Mouse (Mus musculus): ENCODE data around the gene 4930469K13Rik. TPM values are rescaled to one million over a fixed set of nuclear protein-coding genes. Genes with fewer than 3 reads are reported as not detected.

4930469K13Rik gene
- polyA plus RNA-seq, 1 experiment from 2014 or later: not detected

DNA sequence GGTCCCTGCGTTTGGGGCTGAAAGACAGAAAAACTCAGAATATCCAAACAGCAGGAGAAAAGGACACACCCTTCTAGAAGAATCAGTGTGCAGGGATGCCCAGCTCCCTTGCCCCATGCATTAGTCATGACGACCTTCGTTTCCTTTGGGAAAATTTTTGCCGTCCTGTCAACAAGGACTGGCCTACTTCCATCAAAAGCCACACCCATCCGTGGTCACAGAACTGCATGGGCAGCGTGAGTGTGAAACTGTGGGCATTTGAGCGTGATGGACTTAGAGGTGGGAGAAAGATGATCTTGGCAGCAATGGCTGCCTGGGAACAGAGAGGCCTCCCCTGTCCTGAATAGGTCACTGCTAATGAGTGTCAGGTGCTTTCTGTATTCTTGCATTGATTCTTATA, 126.2 kb downstream of the 4930469K13Rik start:
- no peak overlapping the region for H3K27ac ChIP-seq (replicated peaks; ENCODE audit: low read depth, low read length)
- H3K27me3 ChIP-seq (ENCODE audit: control insufficient read depth, insufficient read depth, low read length): no peaks in the 10 kb centered on the region
- DNase-seq (no peak), ATAC-seq (ENCODE audit: low FRiP score, low TSS enrichment) (no peak)
- H3K9me3 ChIP-seq (ENCODE audit: control insufficient read depth, low read length): no peaks in the 10 kb centered on the region
- no peak overlapping the region for H3K9ac ChIP-seq (replicated peaks; ENCODE audit: low read length)
- no peak overlapping the region for H3K4me2 ChIP-seq (ENCODE audit: low read length)
- WGBS: 86% methylated on average over 7 of the region's 7 CpGs
- no peaks in the 10 kb centered on the region for H3K4me1 ChIP-seq (ENCODE audit: control insufficient read depth, insufficient read depth, low read length)
- H3K4me3 ChIP-seq (replicated peaks; ENCODE audit: low read depth, low read length): no peak overlapping the region
- no peaks in the 10 kb centered on the region for H3K36me3 ChIP-seq (ENCODE audit: control insufficient read depth, insufficient read depth, low read length)

DNA sequence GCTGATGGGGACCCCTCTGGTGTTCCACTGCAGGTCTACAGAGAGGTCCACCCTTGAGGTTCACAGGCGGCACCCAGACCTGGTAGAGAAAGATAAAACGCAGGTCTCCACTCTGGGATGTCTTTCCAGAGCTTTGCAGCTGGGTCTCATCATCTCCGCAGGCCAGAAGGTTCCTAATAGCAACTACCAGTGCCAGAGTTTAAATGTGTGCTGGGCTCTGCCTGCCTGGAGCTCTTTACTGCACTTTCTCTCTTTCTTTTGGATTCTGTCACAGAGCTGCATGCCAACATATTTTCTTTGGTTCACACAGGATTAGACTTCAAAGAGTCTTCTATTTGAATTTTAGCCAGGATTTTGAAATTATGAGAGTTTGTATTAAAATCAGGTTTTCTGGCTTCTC, 129.2 kb downstream of the 4930469K13Rik start:
- H3K27ac ChIP-seq (replicated peaks; ENCODE audit: low read depth, low read length): no peak overlapping the region
- H3K4me1 ChIP-seq (ENCODE audit: control insufficient read depth, insufficient read depth, low read length): no peaks in the 10 kb centered on the region
- no peaks in the 10 kb centered on the region for H3K36me3 ChIP-seq (ENCODE audit: control insufficient read depth, insufficient read depth, low read length)
- no peak overlapping the region for H3K9ac ChIP-seq (replicated peaks; ENCODE audit: low read length)
- no peaks in the 10 kb centered on the region for H3K9me3 ChIP-seq (ENCODE audit: control insufficient read depth, low read length)
- ATAC-seq (ENCODE audit: low FRiP score, low TSS enrichment) (no peak), DNase-seq (no peak)
- H3K4me3 ChIP-seq (replicated peaks; ENCODE audit: low read depth, low read length): no peak overlapping the region
- 87% methylated on average over 3 of the region's 3 CpGs for WGBS
- H3K4me2 ChIP-seq (ENCODE audit: low read length): no peak overlapping the region
- H3K27me3 ChIP-seq (ENCODE audit: control insufficient read depth, insufficient read depth, low read length): no peaks in the 10 kb centered on the region

DNA sequence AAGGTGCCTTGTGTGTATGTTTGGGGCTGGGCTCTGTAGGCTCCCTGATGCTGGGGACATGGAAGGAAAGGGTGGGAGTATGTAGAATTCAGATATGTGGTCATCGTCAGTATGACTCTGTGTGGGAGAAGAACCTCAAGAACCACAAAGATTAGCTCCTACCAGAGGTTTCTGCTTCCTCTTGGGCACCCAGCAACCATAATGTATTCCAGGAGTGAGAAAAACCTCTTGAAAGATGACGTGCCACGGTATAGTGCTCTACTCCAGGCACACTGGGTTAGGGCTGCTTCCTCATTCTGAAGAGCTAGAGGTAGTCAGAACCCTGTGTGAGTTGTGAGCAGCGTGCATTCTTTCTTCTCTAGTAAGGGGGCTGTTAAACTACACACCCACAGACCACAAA, 130.6 kb downstream of the 4930469K13Rik start:
- Histone ChIP-seq H3K9ac (replicated peaks; ENCODE audit: low read length) (no peak overlapping the region), H3K27me3 (ENCODE audit: control insufficient read depth, insufficient read depth, low read length) (no peaks in the 10 kb centered on the region), H3K4me1 (ENCODE audit: control insufficient read depth, insufficient read depth, low read length) (no peaks in the 10 kb centered on the region), H3K4me2 (ENCODE audit: low read length) (no peak overlapping the region), H3K9me3 (ENCODE audit: control insufficient read depth, low read length) (no peaks in the 10 kb centered on the region), H3K36me3 (ENCODE audit: control insufficient read depth, insufficient read depth, low read length) (no peaks in the 10 kb centered on the region), H3K27ac (replicated peaks; ENCODE audit: low read depth, low read length) (no peak overlapping the region), H3K4me3 (replicated peaks; ENCODE audit: low read depth, low read length) (no peak overlapping the region)
- ATAC-seq (ENCODE audit: low FRiP score, low TSS enrichment) (no peak), DNase-seq (no peak)
- WGBS: 91% methylated on average over 4 of the region's 4 CpGs

DNA sequence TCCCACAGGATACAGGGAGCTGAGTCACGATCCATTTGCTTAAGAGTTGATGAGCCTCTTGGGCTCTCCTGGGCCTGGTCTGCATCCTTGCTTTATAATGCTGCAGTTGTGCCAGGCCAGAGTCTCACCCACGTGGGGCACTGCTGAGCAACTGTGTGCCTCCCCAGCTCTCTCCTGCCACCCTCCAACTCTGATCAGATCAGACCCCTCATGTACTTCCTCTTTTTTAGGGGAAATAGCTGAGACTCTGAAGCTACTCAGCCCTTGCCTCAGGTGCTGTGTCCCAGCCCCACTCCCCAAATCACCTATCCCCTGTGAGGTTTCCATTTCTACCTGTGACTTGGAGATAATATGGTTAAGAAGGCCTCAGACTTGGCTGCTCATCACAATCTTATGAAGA, 133.0 kb downstream of the 4930469K13Rik start:
- 51% methylated on average over 2 of the region's 2 CpGs for WGBS

DNA sequence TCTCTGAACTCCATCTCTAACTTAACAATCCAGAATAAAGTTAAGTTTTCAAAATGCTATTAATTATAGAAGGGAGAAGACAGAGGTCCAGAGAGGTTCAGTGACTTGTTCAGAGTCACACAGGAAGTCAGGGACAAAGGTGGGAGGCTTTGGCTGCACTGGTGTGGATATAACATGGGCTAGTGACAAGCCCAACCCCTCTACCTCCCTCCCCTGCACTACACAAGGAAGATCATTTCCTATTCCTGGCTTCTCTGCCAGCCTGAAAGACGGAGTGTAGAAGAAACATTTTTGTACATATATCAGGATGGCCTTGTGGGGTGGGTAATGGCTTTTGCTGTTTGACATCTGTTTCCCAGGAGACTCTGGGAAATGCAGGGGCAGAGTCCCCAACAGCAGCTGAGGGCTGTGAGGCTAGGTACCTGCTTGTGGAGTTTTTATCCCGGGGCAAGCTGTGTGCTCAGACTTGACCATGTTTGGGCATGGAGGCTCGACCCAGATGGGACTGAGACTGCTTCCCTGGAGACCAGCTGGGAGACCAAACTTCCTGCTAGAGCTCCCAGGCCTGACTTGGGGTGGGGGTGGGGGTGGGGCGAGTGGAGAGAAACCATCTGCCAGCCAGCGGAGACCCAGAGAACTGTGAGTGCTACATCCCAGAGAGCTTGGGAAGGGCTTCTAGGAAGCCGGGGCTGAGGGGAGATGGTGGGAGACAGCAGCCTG, 135.5 kb downstream of the 4930469K13Rik start, which contains the start of gene Kcnmb1:
TSS of gene Kcnmb1 (plus strand) at position 326 of the 720 bp plus-strand sequence.
- no peaks in the 10 kb centered on the region for H3K27me3 ChIP-seq (ENCODE audit: control insufficient read depth, insufficient read depth, low read length)
- no peak within 1 kb of the TSS for H3K4me3 ChIP-seq (replicated peaks; ENCODE audit: low read depth, low read length)
- no peak within 1 kb of the TSS for H3K4me2 ChIP-seq (ENCODE audit: low read length)
- no peaks in the 10 kb centered on the region for H3K36me3 ChIP-seq (ENCODE audit: control insufficient read depth, insufficient read depth, low read length)
- WGBS: 55% methylated on average over 6 of the region's 6 CpGs
- no peak within 1 kb of the TSS for H3K27ac ChIP-seq (replicated peaks; ENCODE audit: low read depth, low read length)
- ATAC-seq (ENCODE audit: low FRiP score, low TSS enrichment) (no peak), DNase-seq (peak; percentile 13)
- no peaks in the 10 kb centered on the region for H3K9me3 ChIP-seq (ENCODE audit: control insufficient read depth, low read length)
- H3K4me1 ChIP-seq (ENCODE audit: control insufficient read depth, insufficient read depth, low read length): no peaks in the 10 kb centered on the region
- no peak within 1 kb of the TSS for H3K9ac ChIP-seq (replicated peaks; ENCODE audit: low read length)

More for the DNA sequence above, 133.0 kb downstream of the 4930469K13Rik start:
- no peak for ATAC-seq (ENCODE audit: low FRiP score, low TSS enrichment)
- Histone ChIP-seq H3K27ac (replicated peaks; ENCODE audit: low read depth, low read length) (no peak overlapping the region), H3K9me3 (ENCODE audit: control insufficient read depth, low read length) (no peaks in the 10 kb centered on the region), H3K4me2 (ENCODE audit: low read length) (no peak overlapping the region), H3K27me3 (ENCODE audit: control insufficient read depth, insufficient read depth, low read length) (no peaks in the 10 kb centered on the region), H3K4me3 (replicated peaks; ENCODE audit: low read depth, low read length) (no peak overlapping the region), H3K9ac (replicated peaks; ENCODE audit: low read length) (no peak overlapping the region), H3K36me3 (ENCODE audit: control insufficient read depth, insufficient read depth, low read length) (no peaks in the 10 kb centered on the region), H3K4me1 (ENCODE audit: control insufficient read depth, insufficient read depth, low read length) (no peaks in the 10 kb centered on the region)
- no peak for DNase-seq

DNA sequence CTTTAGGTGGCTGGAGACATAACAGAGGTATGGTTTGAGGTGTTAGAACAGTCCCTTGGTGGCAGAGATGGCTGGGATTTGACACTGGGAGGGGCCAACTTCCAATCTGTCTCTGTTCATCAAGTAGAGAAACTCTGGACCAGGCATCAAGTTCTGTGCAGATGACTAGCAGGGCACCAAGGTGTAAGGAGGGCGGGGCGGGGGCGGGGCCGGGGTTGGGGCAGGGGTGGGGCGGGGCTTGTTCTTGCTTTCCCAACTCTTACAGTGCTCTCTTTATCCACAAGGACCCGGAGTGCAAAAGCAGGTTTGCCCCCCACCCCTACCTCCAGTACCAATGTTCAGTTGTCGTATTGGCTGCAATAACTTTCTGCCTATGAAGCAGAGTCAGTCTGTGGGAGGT, 136.2 kb downstream of the 4930469K13Rik start:
- Histone ChIP-seq H3K27ac (replicated peaks; ENCODE audit: low read depth, low read length) (no peak overlapping the region), H3K9ac (replicated peaks; ENCODE audit: low read length) (no peak overlapping the region), H3K36me3 (ENCODE audit: control insufficient read depth, insufficient read depth, low read length) (no peaks in the 10 kb centered on the region), H3K4me1 (ENCODE audit: control insufficient read depth, insufficient read depth, low read length) (no peaks in the 10 kb centered on the region), H3K4me2 (ENCODE audit: low read length) (no peak overlapping the region), H3K4me3 (replicated peaks; ENCODE audit: low read depth, low read length) (no peak overlapping the region), H3K9me3 (ENCODE audit: control insufficient read depth, low read length) (no peaks in the 10 kb centered on the region), H3K27me3 (ENCODE audit: control insufficient read depth, insufficient read depth, low read length) (no peaks in the 10 kb centered on the region)
- ATAC-seq (ENCODE audit: low FRiP score, low TSS enrichment) (no peak), DNase-seq (no peak)
- WGBS: 58% methylated on average over 7 of the region's 7 CpGs

DNA sequence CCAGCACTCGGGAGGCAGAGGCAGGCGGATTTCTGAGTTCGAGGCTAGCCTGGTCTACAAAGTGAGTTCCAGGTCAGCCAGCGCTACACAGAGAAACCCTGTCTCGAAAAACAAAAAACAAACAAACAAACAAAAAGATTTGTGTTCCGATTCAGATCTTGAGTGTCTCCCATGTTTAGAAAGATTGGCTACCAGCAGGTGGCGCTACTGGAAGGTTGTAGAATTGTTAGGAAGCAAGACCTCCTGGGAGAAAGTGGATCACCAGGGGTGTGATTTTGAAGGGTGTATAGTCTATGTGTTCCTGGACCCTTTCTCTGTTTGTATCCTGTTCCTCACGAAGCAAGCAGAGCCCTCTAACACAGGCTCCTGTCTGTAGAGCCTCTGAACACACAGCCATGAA, 139.6 kb downstream of the 4930469K13Rik start:
- whole genome bisulfite sequencing: 83% methylated on average over 8 of the region's 8 CpGs
- no peaks in the 10 kb centered on the region for H3K36me3 ChIP-seq (ENCODE audit: control insufficient read depth, insufficient read depth, low read length)
- H3K4me3 ChIP-seq (replicated peaks; ENCODE audit: low read depth, low read length): no peak overlapping the region
- DNase-seq: peak; percentile 43
- no peak for ATAC-seq (ENCODE audit: low FRiP score, low TSS enrichment)
- H3K27me3 ChIP-seq (ENCODE audit: control insufficient read depth, insufficient read depth, low read length): no peaks in the 10 kb centered on the region
- H3K9ac ChIP-seq (replicated peaks; ENCODE audit: low read length): no peak overlapping the region
- H3K9me3 ChIP-seq (ENCODE audit: control insufficient read depth, low read length): no peaks in the 10 kb centered on the region
- no peak overlapping the region for H3K4me2 ChIP-seq (ENCODE audit: low read length)
- no peak overlapping the region for H3K27ac ChIP-seq (replicated peaks; ENCODE audit: low read depth, low read length)
- no peaks in the 10 kb centered on the region for H3K4me1 ChIP-seq (ENCODE audit: control insufficient read depth, insufficient read depth, low read length)

DNA sequence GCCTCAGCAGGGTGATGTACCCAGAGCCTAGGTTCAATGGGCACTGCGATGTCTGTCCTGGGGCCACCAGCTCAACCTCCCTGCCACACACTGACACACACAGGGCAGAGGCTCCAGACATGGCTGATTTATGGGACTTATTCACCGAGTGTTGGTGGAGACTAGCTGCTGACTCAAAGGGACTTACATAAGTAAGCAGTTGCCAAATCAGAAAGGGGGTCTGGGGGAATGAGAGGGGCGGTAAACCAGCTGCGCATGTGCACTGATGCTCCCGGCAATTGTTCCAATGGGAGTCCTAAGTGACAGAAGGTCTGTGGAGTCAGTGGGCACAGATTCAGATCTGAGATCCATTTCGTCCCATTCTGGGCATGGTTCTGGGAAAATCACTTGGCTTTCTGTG, 140.8 kb downstream of the 4930469K13Rik start:
- H3K27me3 ChIP-seq (ENCODE audit: control insufficient read depth, insufficient read depth, low read length): no peaks in the 10 kb centered on the region
- H3K27ac ChIP-seq (replicated peaks; ENCODE audit: low read depth, low read length): no peak overlapping the region
- H3K4me3 ChIP-seq (replicated peaks; ENCODE audit: low read depth, low read length): no peak overlapping the region
- ATAC-seq (ENCODE audit: low FRiP score, low TSS enrichment) (no peak), DNase-seq (no peak)
- WGBS: 80% methylated on average over 6 of the region's 6 CpGs
- no peak overlapping the region for H3K9ac ChIP-seq (replicated peaks; ENCODE audit: low read length)
- H3K4me2 ChIP-seq (ENCODE audit: low read length): no peak overlapping the region
- no peaks in the 10 kb centered on the region for H3K4me1 ChIP-seq (ENCODE audit: control insufficient read depth, insufficient read depth, low read length)
- H3K36me3 ChIP-seq (ENCODE audit: control insufficient read depth, insufficient read depth, low read length): no peaks in the 10 kb centered on the region
- H3K9me3 ChIP-seq (ENCODE audit: control insufficient read depth, low read length): no peaks in the 10 kb centered on the region

DNA sequence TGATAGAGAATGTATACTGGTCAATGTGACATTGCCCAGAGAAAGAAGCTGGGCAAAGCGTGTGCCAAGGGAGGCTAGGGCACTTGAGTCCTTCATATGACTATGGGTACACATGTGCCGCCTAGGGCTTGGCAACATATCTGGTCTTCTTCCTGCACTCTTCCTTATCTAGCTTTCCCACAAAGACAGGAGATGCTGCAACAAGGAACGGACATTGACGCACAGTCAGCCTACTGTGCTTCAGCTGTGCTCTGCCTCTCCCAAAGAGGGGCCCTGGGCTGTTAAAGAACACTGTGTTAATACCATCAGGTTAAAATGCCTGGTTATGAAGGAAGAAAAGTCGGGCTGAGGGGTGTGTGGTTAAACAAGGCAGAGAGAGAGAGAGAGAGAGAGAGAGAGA, 141.7 kb downstream of the 4930469K13Rik start:
- Histone ChIP-seq H3K4me2 (ENCODE audit: low read length) (no peak overlapping the region), H3K4me3 (replicated peaks; ENCODE audit: low read depth, low read length) (no peak overlapping the region), H3K27ac (replicated peaks; ENCODE audit: low read depth, low read length) (no peak overlapping the region), H3K36me3 (ENCODE audit: control insufficient read depth, insufficient read depth, low read length) (no peaks in the 10 kb centered on the region), H3K9me3 (ENCODE audit: control insufficient read depth, low read length) (no peaks in the 10 kb centered on the region), H3K4me1 (ENCODE audit: control insufficient read depth, insufficient read depth, low read length) (no peaks in the 10 kb centered on the region), H3K9ac (replicated peaks; ENCODE audit: low read length) (no peak overlapping the region), H3K27me3 (ENCODE audit: control insufficient read depth, insufficient read depth, low read length) (no peaks in the 10 kb centered on the region)
- WGBS: 84% methylated on average over 5 of the region's 5 CpGs
- DNase-seq (no peak), ATAC-seq (ENCODE audit: low FRiP score, low TSS enrichment) (no peak)
